Mouse (Mus musculus) hindbrain, embryonic 15.5 days (tissue): ENCODE measurements around the gene Ttc8. TPM values are rescaled to one million over a fixed set of nuclear protein-coding genes. Genes with fewer than 3 reads are reported as not detected.

Source experiments
- ATAC-seq: fragments of 200-750 bp; cut with Nextera tagmentation; 2 replicates; pipeline ENCODE4 v1.8.0; 2017; ENCODE audit warnings: low read depth, moderate number of reproducible peaks, moderate TSS enrichment; ENCODE audit not compliant: low FRiP score
- H3K27ac ChIP-seq: fragments of 300-500 bp; sonication (generic); replicated peaks from 2 replicates; pipeline ENCODE4 v1.5.1; 2015; ENCODE audit warnings: mild to moderate bottlenecking, inconsistent platforms
- H3K27me3 ChIP-seq: fragments of 300-500 bp; sonication (generic); 2 replicates; pipeline ENCODE4 v1.6.1; 2015; ENCODE audit warnings: control low read depth, inconsistent platforms
- H3K36me3 ChIP-seq: fragments of 300-500 bp; sonication (generic); 2 replicates; pipeline ENCODE4 v1.6.1; 2015; ENCODE audit warnings: control low read depth, inconsistent platforms
- H3K4me1 ChIP-seq: fragments of 300-500 bp; sonication (generic); replicated peaks from 2 replicates; pipeline ENCODE4 v1.6.1; 2015; ENCODE audit warnings: control low read depth, inconsistent platforms
- H3K4me2 ChIP-seq: fragments of 300-500 bp; sonication (generic); 2 replicates; pipeline ENCODE4 v1.6.1; 2015; ENCODE audit warnings: moderate library complexity, mild to moderate bottlenecking, inconsistent platforms
- H3K4me3 ChIP-seq: fragments of 300-500 bp; sonication (generic); 2 replicates; pipeline ENCODE4 v1.5.1; 2015; ENCODE audit warnings: mild to moderate bottlenecking, inconsistent platforms
- H3K9ac ChIP-seq: fragments of 300-500 bp; sonication (generic); 2 replicates; pipeline ENCODE4 v1.6.1; 2015; ENCODE audit warnings: inconsistent platforms
- H3K9me3 ChIP-seq: fragments of 300-500 bp; sonication (generic); 2 replicates; pipeline ENCODE4 v1.6.1; 2016; ENCODE audit warnings: control low read depth, inconsistent platforms
- WGBS: fragments of 180-500 bp; shearing (Covaris S2); methylation state at CpG from one replicate; pipeline ENCODE4 v1.1.7; 2015; 5-methylcytosine and 5-hydroxymethylcytosine counted together
- polyA plus RNA-seq: library from polyadenylated mRNA; unstranded; fragments of >200 nt; fragmentation: Nextera tagmentation; extraction: Ambion mirVana; gene quantifications from 2 replicates; pipeline ENCODE4 v1.2.1, GENCODE M21; 2015

The Ttc8 gene
- 32.5 and 35.5 TPM in 2 replicates for polyA plus RNA-seq

DNA sequence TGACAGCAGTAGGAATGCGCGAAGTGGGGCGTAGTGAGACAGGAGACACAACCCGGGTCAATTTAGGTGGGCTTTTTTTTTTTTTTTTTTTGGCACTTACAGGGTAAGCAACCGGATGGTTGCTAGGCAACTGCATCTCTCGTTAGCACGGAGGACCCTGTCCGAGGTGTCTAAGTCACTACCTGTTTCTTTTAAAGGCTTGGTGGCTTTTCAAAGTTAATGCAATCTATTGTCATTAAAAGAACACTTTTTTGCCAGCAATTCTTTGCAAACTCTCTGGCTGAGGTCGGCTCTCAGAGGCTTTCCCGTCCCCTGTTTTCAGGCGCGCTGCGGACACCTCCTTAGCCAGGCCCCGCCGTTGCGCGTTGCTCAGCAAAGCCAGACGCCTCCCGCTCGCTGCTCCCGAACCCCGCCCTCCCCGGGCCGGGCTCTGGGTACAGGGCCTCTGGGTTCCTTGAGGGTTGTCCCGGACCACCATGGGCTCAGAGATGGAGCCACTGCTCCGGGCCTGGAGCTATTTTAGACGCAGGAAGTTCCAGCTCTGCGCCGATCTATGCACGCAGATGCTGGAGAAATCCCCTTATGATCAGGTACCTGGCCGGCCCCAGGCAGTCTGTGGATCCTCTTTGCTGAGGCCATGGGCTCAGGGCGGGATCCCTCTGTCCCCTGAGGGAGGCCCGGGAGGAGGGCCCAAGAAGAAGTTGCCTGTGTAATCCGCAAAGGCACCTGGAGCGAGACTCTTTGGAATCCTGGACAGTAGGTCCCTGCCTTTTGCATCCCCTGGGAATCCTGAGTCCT is at the start of gene Ttc8:
Ttc8 (plus strand) TSS at position 381 of the 798 bp plus-strand sequence.
- Histone ChIP-seq H3K9me3 (no peaks in the 10 kb centered on the region), H3K27me3 (no peaks in the 10 kb centered on the region), H3K27ac (peak within 1 kb of the TSS; percentile 83), H3K36me3 (no peaks in the 10 kb centered on the region), H3K4me1 (peaks cover 29% of the 10 kb centered on the region), H3K9ac (peak within 1 kb of the TSS; percentile 61), H3K4me3 (peak within 1 kb of the TSS; percentile 49), H3K4me2 (peak within 1 kb of the TSS; percentile 67)
- WGBS, result under 1% methylated on average over 35 of the region's 35 CpGs
- peak; percentile 98 for ATAC-seq

DNA sequence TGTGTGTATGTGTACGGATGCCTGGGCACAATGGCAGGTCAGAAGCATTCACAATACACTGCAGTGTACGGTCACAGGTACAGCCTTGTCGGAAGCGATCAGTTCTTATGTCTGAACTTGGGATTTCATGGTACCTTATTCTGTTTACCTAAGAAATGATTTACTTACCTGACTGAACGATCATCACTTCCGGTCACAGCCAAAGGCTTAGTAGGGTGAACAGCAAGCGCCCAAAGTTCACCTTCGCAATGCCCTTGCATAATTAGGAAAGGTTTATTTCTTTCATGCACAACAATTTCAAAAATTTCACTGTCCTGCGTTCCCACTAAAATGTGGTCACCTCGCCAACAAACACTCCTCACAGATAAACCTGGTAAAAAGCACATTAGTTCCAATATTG is 47.5 kb upstream of the Ttc8 start:
- no peak overlapping the region for H3K27ac ChIP-seq
- H3K4me2 ChIP-seq, result no peak overlapping the region
- peaks cover 8% of the 10 kb centered on the region for H3K36me3 ChIP-seq
- 96% methylated on average over 10 of the region's 10 CpGs for WGBS
- H3K4me3 ChIP-seq, result no peak overlapping the region
- no peaks in the 10 kb centered on the region for H3K27me3 ChIP-seq
- no peak overlapping the region for H3K9ac ChIP-seq
- H3K4me1 ChIP-seq, result no peaks in the 10 kb centered on the region
- no peaks in the 10 kb centered on the region for H3K9me3 ChIP-seq
- no peak for ATAC-seq

DNA sequence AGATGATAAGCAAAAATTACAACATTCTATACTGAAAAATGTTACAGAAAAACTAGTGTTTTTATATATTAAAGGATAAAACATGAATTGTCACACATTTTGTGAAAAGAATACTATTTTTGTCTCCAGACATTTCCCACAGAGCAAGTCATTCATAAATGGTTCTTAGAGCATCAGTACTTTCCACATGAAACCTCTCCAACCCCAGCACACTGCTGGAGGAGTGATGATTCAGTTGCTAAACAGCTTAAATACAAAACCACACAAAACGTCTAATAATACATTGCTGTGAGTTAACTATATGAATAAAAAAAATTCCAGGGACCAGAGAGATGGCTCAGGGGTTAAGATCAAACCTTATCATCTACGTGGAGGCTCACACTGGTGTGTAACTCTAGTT is 45.2 kb upstream of the Ttc8 start:
- Histone ChIP-seq H3K27me3 (no peaks in the 10 kb centered on the region), H3K4me3 (no peak overlapping the region), H3K4me2 (no peak overlapping the region), H3K4me1 (no peaks in the 10 kb centered on the region), H3K9ac (no peak overlapping the region), H3K36me3 (no peaks in the 10 kb centered on the region), H3K9me3 (no peaks in the 10 kb centered on the region), H3K27ac (no peak overlapping the region)
- 79% methylated on average over 2 of the region's 2 CpGs for WGBS
- ATAC-seq, result no peak

DNA sequence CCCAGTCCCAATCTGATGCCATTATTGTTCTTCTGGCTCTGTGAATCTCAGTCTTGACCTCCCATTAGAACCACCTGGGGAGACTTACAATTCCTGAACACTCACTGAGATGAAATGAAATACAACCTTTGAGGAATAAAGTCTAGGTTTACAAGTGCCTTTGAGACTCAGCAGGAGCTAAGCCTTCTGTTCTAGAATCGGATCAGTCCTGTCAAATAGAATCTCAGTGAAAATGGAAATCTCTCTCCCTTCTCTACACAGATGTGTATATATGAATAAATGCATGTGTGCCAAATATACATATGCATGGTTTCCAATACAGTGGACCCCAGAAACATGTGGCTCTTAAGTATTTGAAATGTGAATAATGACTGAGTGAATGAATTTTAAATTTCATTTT is 41.7 kb upstream of the Ttc8 start:
- H3K27ac ChIP-seq, result no peak overlapping the region
- H3K4me1 ChIP-seq, result no peaks in the 10 kb centered on the region
- H3K4me3 ChIP-seq, result no peak overlapping the region
- H3K27me3 ChIP-seq, result no peaks in the 10 kb centered on the region
- ATAC-seq, result no peak
- H3K9me3 ChIP-seq, result no peaks in the 10 kb centered on the region
- WGBS, result 40% methylated on average over 1 of the region's 1 CpGs
- no peak overlapping the region for H3K9ac ChIP-seq
- no peak overlapping the region for H3K4me2 ChIP-seq
- no peaks in the 10 kb centered on the region for H3K36me3 ChIP-seq

DNA sequence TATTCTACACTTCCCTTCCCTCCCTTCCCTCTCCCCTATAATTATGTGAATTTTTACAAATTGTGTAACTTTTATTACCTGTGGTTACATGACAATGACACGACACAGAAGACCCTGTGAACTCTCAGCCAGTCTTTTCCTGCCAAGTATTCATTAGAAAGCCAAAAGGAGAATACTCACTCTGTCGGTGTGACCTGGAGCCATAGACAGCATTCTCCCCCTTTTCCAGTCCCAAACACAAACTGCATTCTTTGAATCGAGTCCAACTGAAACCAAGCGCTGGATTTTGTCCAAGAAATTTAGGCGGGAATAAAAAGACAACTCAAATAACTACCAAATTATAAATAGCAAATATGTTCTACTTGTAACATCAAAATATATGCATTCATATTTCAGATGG is 38.6 kb upstream of the Ttc8 start:
- 58% methylated on average over 5 of the region's 5 CpGs for WGBS
- H3K9ac ChIP-seq, result no peak overlapping the region
- no peaks in the 10 kb centered on the region for H3K4me1 ChIP-seq
- H3K27me3 ChIP-seq, result no peaks in the 10 kb centered on the region
- H3K9me3 ChIP-seq, result no peaks in the 10 kb centered on the region
- no peak for ATAC-seq
- H3K36me3 ChIP-seq, result no peaks in the 10 kb centered on the region
- H3K27ac ChIP-seq, result no peak overlapping the region
- H3K4me2 ChIP-seq, result no peak overlapping the region
- no peak overlapping the region for H3K4me3 ChIP-seq

DNA sequence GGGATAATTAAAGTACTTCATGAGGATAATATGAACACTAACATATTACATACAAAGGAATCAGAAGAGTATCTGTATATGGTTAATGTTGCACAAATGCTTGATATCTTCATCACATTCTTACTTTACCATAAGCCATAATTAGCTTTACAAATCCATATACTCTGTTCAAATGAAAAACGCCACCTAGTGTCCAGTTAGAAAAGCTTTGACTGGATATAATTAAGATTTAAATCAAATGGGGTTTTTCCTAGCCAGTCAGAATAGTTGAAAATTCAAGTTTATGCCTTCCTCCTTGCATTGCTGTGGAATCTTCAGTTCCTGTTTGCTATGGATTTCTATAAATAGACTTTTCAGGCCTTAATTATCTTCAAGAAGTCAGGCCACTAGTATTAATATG is 35.9 kb upstream of the Ttc8 start:
- Histone ChIP-seq H3K4me3 (no peak overlapping the region), H3K27me3 (no peaks in the 10 kb centered on the region), H3K36me3 (no peaks in the 10 kb centered on the region), H3K9me3 (no peaks in the 10 kb centered on the region), H3K27ac (no peak overlapping the region), H3K9ac (no peak overlapping the region), H3K4me1 (no peaks in the 10 kb centered on the region), H3K4me2 (no peak overlapping the region)
- 0% methylated on average over 1 of the region's 1 CpGs for WGBS
- ATAC-seq, result no peak

DNA sequence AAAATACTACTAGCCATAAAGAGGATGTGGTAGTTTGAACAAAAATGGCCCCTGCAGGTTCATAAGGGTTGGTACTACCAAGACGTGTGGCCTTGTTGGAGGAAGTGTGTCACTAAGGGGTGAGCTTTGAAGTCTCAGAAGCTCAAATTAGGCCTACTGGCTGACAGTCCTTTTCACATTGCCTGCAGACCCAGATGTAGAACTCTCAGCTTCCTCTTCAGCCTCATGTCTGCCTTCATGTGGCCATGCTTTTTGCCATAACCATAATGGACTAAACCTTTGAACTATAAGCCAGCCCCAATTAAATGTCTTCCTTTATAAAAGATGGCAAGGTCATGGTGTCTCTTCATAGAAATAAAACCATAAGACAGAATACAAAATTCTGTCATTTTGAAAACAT is 23.6 kb upstream of the Ttc8 start:
- Histone ChIP-seq H3K4me1 (peaks cover 19% of the 10 kb centered on the region), H3K36me3 (no peaks in the 10 kb centered on the region), H3K27ac (no peak overlapping the region), H3K27me3 (no peaks in the 10 kb centered on the region), H3K9me3 (no peaks in the 10 kb centered on the region), H3K4me3 (no peak overlapping the region), H3K4me2 (no peak overlapping the region), H3K9ac (no peak overlapping the region)
- 72% methylated on average over 1 of the region's 1 CpGs for WGBS
- ATAC-seq, result no peak

DNA sequence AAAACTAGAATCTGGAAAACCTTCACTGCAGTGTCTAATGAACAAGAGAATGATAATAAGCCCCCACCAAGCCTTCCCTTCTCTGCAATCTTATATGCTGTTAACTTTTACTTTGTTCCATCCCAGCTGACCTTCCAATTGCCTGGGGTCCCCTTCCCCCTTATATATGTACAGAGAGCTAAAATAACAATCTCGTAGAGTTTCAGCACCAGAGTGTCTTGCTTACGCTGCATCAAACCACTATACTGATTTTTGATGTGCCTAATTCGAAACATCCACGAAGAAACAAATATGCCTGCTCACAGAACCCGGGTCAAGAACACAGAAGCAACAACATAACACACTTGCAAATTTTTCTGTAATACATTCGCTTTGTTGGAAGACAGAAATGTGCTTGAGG is 20.7 kb upstream of the Ttc8 start:
- Histone ChIP-seq H3K9ac (peak overlapping the region; percentile 77; the same call in 1 of the 2 replicates), H3K27me3 (no peaks in the 10 kb centered on the region), H3K4me2 (peak overlapping the region; percentile 66), H3K9me3 (no peaks in the 10 kb centered on the region), H3K27ac (no peak overlapping the region), H3K36me3 (no peaks in the 10 kb centered on the region), H3K4me1 (peaks cover 19% of the 10 kb centered on the region), H3K4me3 (peak overlapping the region; percentile 89)
- ATAC-seq, result no peak
- WGBS, result 45% methylated on average over 6 of the region's 6 CpGs

DNA sequence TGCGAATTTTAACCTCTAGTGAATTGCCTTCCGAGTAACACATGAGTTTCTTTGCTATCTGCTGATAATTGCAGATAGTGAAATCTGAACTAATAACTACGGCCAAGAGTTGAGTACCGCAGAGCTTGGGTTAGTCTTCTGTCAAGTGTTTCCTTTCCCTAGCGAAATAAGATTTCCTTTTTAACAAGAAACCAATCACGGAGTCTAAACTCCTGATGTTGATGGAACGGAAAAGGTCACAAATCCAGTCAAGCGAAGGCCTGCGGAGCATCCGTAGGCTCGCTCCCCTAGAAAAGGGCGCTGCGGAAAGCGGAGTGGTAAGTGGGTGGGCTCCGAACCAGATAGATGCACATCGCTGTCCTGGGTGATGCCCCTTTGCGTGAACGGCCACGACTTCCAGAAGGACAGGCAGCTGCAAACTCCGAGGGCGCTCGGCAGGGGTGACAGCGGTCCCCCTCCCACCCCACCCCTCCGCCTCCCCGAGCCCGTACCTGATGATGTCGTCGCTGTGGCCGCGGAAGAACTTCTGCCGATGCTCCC is 20.0 kb upstream of the Ttc8 start:
- H3K36me3 ChIP-seq, result no peaks in the 10 kb centered on the region
- peak; percentile 16 for ATAC-seq
- H3K27me3 ChIP-seq, result no peaks in the 10 kb centered on the region
- peak overlapping the region; percentile 88 for H3K27ac ChIP-seq
- whole genome bisulfite sequencing, result under 1% methylated on average over 31 of the region's 31 CpGs
- peak overlapping the region; percentile 77 for H3K9ac ChIP-seq
- H3K4me3 ChIP-seq, result peak overlapping the region; percentile 89
- no peaks in the 10 kb centered on the region for H3K9me3 ChIP-seq
- H3K4me2 ChIP-seq, result peak overlapping the region; percentile 66
- peaks cover 19% of the 10 kb centered on the region for H3K4me1 ChIP-seq

DNA sequence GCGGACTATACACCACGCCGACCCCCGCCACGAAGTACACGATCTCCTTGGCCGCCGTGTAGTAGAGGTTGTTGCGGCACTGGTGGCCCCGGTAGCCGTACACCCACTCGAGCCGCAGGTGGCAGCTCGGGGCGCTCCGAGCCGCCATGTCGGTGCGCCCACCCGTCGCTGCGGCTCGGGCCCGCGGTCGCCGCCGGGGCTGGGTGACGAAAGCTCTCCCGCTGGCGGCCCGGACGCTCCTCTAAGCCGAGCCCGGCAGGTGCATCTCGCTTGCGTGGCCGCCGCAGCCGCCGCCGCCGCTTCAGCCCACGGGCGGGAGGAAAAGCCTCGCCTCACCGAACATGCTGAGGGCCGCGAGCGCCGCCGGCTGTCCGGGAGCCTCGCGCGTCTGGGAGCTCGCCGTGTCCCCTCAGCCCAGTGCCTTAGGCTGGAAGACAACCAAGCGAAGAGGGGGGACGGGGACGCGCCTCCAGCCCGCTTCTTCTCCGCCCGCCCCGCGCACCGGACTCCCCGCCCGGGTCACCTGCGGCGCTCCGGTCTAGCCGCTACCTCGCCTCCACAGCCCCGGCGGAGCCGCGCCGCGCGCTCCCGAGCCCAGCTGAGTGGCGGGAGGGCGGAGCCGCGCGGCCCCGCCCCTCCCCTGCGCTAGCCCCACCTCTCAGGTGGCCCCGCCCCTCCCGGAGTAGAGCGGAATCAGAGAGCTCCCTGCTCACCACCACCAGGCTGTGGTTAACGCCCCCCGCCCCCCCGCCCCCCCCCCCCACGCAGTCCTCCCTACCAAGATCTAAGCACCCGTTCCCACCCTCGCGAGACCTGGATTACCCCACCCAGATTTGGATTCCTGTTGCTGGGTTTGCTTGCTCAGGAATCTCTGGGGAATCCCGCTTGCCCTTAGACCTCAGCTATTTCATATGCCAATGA is 19.2 kb upstream of the Ttc8 start, which contains the start of gene Eml5:
Eml5 (minus strand) TSS at position 604 of the 921 bp plus-strand sequence.
- peak within 1 kb of the TSS; percentile 77 for H3K9ac ChIP-seq
- peak within 1 kb of the TSS; percentile 88 for H3K27ac ChIP-seq
- H3K4me1 ChIP-seq, result peaks cover 19% of the 10 kb centered on the region
- ATAC-seq, result peak; percentile 93
- peak within 1 kb of the TSS; percentile 66 for H3K4me2 ChIP-seq
- H3K36me3 ChIP-seq, result no peaks in the 10 kb centered on the region
- under 1% methylated on average over 83 of the region's 101 CpGs for WGBS
- H3K9me3 ChIP-seq, result no peaks in the 10 kb centered on the region
- peak within 1 kb of the TSS; percentile 89 for H3K4me3 ChIP-seq
- no peaks in the 10 kb centered on the region for H3K27me3 ChIP-seq

DNA sequence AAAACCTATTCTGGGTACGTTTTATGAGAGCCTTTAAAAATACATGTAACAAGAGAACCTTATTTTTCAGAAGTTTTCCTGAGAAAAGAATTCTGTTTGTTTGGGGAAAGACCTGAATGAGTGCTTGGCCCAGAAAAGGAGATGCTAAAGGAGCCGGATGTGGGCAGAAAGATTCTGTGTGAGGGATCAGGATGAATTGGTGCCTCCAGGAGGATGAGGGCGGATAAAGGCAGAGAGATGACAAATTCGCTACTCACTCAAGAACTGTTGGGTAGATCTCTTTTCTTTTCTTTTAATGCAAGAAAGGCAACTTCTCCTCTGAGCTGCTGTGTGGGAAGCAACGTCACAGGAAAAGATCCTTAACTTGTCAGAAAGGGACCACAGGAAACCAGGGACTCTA is 14.9 kb upstream of the Ttc8 start:
- Histone ChIP-seq H3K9ac (no peak overlapping the region), H3K36me3 (no peaks in the 10 kb centered on the region), H3K9me3 (no peaks in the 10 kb centered on the region), H3K27ac (no peak overlapping the region), H3K4me2 (no peak overlapping the region), H3K4me3 (no peak overlapping the region), H3K4me1 (no peaks in the 10 kb centered on the region), H3K27me3 (no peaks in the 10 kb centered on the region)
- WGBS, result 72% methylated on average over 5 of the region's 5 CpGs
- ATAC-seq, result no peak

DNA sequence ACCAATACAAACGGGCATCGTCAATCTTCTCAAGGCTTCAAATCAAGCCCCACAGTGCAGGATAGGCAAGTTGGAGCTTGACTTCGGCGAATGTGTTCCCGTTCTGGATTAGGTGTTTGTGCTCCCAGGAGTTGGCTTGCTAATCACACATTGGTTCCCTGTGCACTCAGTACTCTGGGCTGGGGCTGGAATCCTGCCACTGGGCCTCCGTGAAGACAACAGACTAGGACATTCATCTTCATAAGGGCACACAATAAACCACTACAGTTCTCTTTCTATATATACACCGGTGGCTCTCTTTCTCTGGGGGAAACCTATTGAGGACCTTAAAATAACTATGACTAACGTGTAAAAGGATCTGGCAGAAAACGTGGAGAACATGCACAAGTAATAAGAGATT is 10.3 kb upstream of the Ttc8 start:
- H3K27me3 ChIP-seq, result no peaks in the 10 kb centered on the region
- no peak overlapping the region for H3K4me3 ChIP-seq
- no peak overlapping the region for H3K4me2 ChIP-seq
- 59% methylated on average over 9 of the region's 9 CpGs for WGBS
- no peak for ATAC-seq
- no peaks in the 10 kb centered on the region for H3K4me1 ChIP-seq
- H3K9me3 ChIP-seq, result no peaks in the 10 kb centered on the region
- no peaks in the 10 kb centered on the region for H3K36me3 ChIP-seq
- H3K27ac ChIP-seq, result no peak overlapping the region
- H3K9ac ChIP-seq, result no peak overlapping the region
